Mouse (Mus musculus) G1E (cell line): Measurements from ENCODE around the gene Gm35549. TPM values are rescaled to one million over a fixed set of nuclear protein-coding genes. Genes with fewer than 3 reads are reported as not detected.

ENCODE experiments used
- ATAC-seq: 2 replicates; pipeline ENCODE4 v1.8.0; 2016; ENCODE audit warnings: mild to moderate bottlenecking; ENCODE audit not compliant: insufficient number of reproducible peaks, poor library complexity, low FRiP score, severe bottlenecking; ENCODE audit errors: extremely low read depth
- DNase-seq: peaks from one replicate; pipeline ENCODE4 v3.0.0; 2012; ENCODE audit warnings: low spot score
- H3K27me3 ChIP-seq: 2 replicates; pipeline ENCODE4 v1.6.1; 2012; ENCODE audit warnings: mild to moderate bottlenecking, low read length, inconsistent platforms; ENCODE audit not compliant: insufficient read depth
- H3K36me3 ChIP-seq: replicated peaks from 2 replicates; pipeline ENCODE3; 2012; ENCODE audit warnings: mild to moderate bottlenecking, inconsistent platforms
- H3K4me1 ChIP-seq: 2 replicates; pipeline ENCODE4 v1.6.1; 2012; ENCODE audit warnings: low read depth, low read length, inconsistent platforms, mixed read lengths; ENCODE audit not compliant: insufficient read depth
- H3K4me3 ChIP-seq: 2 replicates; pipeline ENCODE4 v1.5.1; 2012; ENCODE audit warnings: low read depth, mild to moderate bottlenecking, inconsistent platforms, low read length, moderate library complexity, mixed read lengths
- H3K9me3 ChIP-seq: replicated peaks from 2 replicates; pipeline ENCODE4 v1.6.1; 2012; ENCODE audit warnings: inconsistent platforms
- CTCF ChIP-seq: IDR thresholded peaks from 2 replicates; pipeline ENCODE4 v1.5.1; 2012; ENCODE audit warnings: low read depth, low read length, inconsistent platforms, mixed read lengths
- GATA1 ChIP-seq: IDR thresholded peaks from 2 replicates; pipeline ENCODE4 v1.6.1; 2012; ENCODE audit warnings: borderline replicate concordance, low read length, inconsistent platforms, mixed read lengths
- GATA2 ChIP-seq: IDR thresholded peaks from 2 replicates; pipeline ENCODE4 v1.6.1; 2012; ENCODE audit warnings: low read depth, low read length, inconsistent platforms, borderline replicate concordance
- POLR2AphosphoS5 ChIP-seq: IDR thresholded peaks from 2 replicates; pipeline ENCODE4 v1.6.1; 2012; ENCODE audit warnings: low read depth, low read length, inconsistent platforms; ENCODE audit not compliant: insufficient replicate concordance
- TAL1 ChIP-seq: conservative IDR thresholded peaks from 2 replicates; pipeline ENCODE4 v1.6.1; 2012; ENCODE audit warnings: low read depth, low read length, inconsistent platforms, mixed read lengths
- polyA plus RNA-seq: library from polyadenylated mRNA; stranded (reverse); fragments of >175 nt; gene quantifications from 2 replicates; pipeline ENCODE4 v1.2.3, GENCODE M21; 2012
- total RNA-seq, 2 experiments: library from RNA; stranded (forward) in 1 of 2; stranded (reverse) in 1 of 2; fragments of 200-1000 nt in 1 of 2; fragments of >200 nt in 1 of 2; fragmentation: Nextera tagmentation in 1 of 2; gene quantifications; 2 replicates each; pipeline ENCODE4 v1.2.3; 2014 to 2017

The Gm35549 gene
- total and polyA plus RNA-seq, 3 experiments = not detected

DNA sequence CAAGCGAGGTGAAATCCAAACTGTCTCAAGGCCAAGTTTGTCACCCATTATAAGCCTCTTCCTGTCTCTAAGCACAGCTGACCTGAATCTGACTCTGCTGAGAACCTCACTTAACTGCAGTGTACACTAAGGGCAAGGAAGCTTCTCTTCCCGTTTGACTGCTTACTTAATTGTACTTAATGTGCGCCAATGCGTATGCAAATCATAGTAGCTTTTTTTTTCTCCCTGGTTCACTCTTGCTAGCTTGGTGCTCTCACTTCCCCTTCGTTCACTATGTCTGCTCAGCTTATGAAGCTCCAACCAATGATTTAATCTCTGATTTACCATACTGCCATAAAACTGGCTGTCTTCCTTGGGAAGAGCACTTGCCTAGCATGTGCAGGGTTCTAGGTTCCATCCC is 58.6 kb downstream of the Gm35549 start:
- H3K4me3 ChIP-seq = no peak overlapping the region
- TF ChIP-seq POLR2AphosphoS5 (no peak), TAL1 (no peak), CTCF (no peak), GATA2 (no peak), GATA1 (no peak)
- H3K27me3 ChIP-seq = peaks cover 12% of the 10 kb centered on the region
- H3K9me3 ChIP-seq = no peaks in the 10 kb centered on the region
- ATAC-seq (no peak), DNase-seq (no peak)
- no peaks in the 10 kb centered on the region for H3K36me3 ChIP-seq
- H3K4me1 ChIP-seq = no peaks in the 10 kb centered on the region

Other genes starting within 250 kb of the Gm35549 start
- gene Topaz1, start 96.7 kb downstream of the Gm35549 start, total RNA-seq (2014; fragmentation: Nextera tagmentation) = not detected in 2 replicates
- 0.11 TPM in 1 of 2 replicates, not detected in the other for gene Topaz1, start 96.7 kb downstream of the Gm35549 start, total RNA-seq (2017)
- gene Topaz1, start 96.7 kb downstream of the Gm35549 start, polyA plus RNA-seq = not detected in 2 replicates
- 7.1 and 11.4 TPM in 2 replicates for gene Tcaim, start 38.5 kb downstream of the Gm35549 start, total RNA-seq (2014; fragmentation: Nextera tagmentation)
- 4.8 and 7.2 TPM in 2 replicates for gene Tcaim, start 38.5 kb downstream of the Gm35549 start, total RNA-seq (2017)
- 0.53 and 0.95 TPM in 2 replicates for gene Tcaim, start 38.5 kb downstream of the Gm35549 start, polyA plus RNA-seq
- gene Zfp445, start 22.0 kb upstream of the Gm35549 start, total RNA-seq (2014; fragmentation: Nextera tagmentation) = 107 and 125 TPM in 2 replicates
- gene Zfp445, start 22.0 kb upstream of the Gm35549 start, total RNA-seq (2017) = 89.4 and 113 TPM in 2 replicates
- 4.6 and 6.6 TPM in 2 replicates for gene Zfp445, start 22.0 kb upstream of the Gm35549 start, polyA plus RNA-seq
- gene Zkscan7, start 41.6 kb upstream of the Gm35549 start, total RNA-seq (2014; fragmentation: Nextera tagmentation) = not detected in 2 replicates
- 0.12 and 0.22 TPM in 2 replicates for gene Zkscan7, start 41.6 kb upstream of the Gm35549 start, total RNA-seq (2017)
- not detected in 2 replicates for gene Zkscan7, start 41.6 kb upstream of the Gm35549 start, polyA plus RNA-seq
- 21.5 and 22.5 TPM in 2 replicates for gene Zfp105, start 79.0 kb upstream of the Gm35549 start, total RNA-seq (2014; fragmentation: Nextera tagmentation)
- gene Zfp105, start 79.0 kb upstream of the Gm35549 start, total RNA-seq (2017) = 8.4 and 10.1 TPM in 2 replicates
- 2.1 and 2.5 TPM in 2 replicates for gene Zfp105, start 79.0 kb upstream of the Gm35549 start, polyA plus RNA-seq
- gene 1110059G10Rik, start 107.0 kb upstream of the Gm35549 start, total RNA-seq (2014; fragmentation: Nextera tagmentation) = 8.7 and 22.0 TPM in 2 replicates
- 38.1 and 45.7 TPM in 2 replicates for gene 1110059G10Rik, start 107.0 kb upstream of the Gm35549 start, total RNA-seq (2017)
- 1.6 and 3.0 TPM in 2 replicates for gene 1110059G10Rik, start 107.0 kb upstream of the Gm35549 start, polyA plus RNA-seq
- 255 and 272 TPM in 2 replicates for gene Kif15, start 107.0 kb upstream of the Gm35549 start, total RNA-seq (2014; fragmentation: Nextera tagmentation)
- gene Kif15, start 107.0 kb upstream of the Gm35549 start, total RNA-seq (2017) = 197 and 222 TPM in 2 replicates
- gene Kif15, start 107.0 kb upstream of the Gm35549 start, polyA plus RNA-seq = 16.9 and 23.5 TPM in 2 replicates
- 2.8 and 5.1 TPM in 2 replicates for gene Tmem42, start 177.3 kb upstream of the Gm35549 start, total RNA-seq (2014; fragmentation: Nextera tagmentation)
- 8.0 and 8.2 TPM in 2 replicates for gene Tmem42, start 177.3 kb upstream of the Gm35549 start, total RNA-seq (2017)
- gene Tmem42, start 177.3 kb upstream of the Gm35549 start, polyA plus RNA-seq = 2.1 and 4.7 TPM in 2 replicates
- gene Tgm4, start 190.7 kb upstream of the Gm35549 start, total RNA-seq (2014; fragmentation: Nextera tagmentation) = not detected in 2 replicates
- 0.17 and 0.33 TPM in 2 replicates for gene Tgm4, start 190.7 kb upstream of the Gm35549 start, total RNA-seq (2017)
- not detected in 2 replicates for gene Tgm4, start 190.7 kb upstream of the Gm35549 start, polyA plus RNA-seq